Mouse (Mus musculus): ENCODE results near the gene Dgka. TPM values are rescaled to one million over a fixed set of nuclear protein-coding genes. Genes with fewer than 3 reads are reported as not detected.
"Not testable (repeated sequence)": the region's sequence is repeated elsewhere in the genome, so short reads cannot be mapped to it uniquely, and the experiment has no call there.

Dgka gene
- total RNA-seq, 1 experiment from 2014 or later = 14.3 TPM

DNA sequence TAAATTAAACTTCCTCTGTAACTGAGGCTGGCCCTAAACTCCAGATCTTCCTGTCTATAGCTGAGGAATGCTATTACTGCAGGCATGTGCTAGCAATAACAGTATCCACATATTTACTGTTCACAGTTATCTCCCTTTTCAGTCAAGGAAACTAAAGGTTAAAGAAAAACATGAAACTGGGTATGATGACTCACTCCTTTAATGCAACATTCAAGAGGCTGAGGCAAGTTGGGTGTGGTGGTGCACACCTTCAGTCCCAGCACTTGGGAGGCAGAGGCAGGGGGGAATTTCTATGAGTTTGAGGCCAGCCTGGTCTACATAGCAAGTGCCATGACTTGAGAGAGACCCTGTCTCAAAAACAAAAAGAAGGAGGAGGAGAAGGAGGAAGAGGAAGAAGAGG lies 12.7 kb downstream of the Dgka start:
- DNase-seq = no peak

DNA sequence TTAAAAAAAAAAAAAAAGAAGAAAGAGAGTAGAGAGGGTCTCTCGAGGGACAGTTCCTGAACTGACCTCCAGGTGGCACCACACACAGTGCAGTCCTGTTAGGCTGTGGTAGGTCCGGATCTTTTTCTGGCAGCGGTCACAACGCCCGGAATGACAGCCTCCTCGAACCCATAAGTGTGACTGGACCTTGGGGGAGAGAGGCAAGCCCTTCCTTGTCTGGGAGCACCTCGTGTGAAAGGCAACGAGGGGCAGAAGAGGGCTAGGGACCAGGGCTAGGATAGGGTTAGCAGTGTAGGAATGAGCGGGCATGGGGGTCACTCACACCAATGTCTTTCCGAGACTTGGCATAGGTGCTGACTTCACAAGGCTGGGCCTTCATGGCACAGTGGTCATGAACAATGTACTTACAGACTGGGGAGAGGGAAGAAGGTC lies 13.6 kb downstream of the Dgka start:
- DNase-seq = peak; percentile 84

GRCm38 (mm10) chr10:128728059-128728458 lies 16.6 kb downstream of the Dgka start:
- no peak for DNase-seq

DNA sequence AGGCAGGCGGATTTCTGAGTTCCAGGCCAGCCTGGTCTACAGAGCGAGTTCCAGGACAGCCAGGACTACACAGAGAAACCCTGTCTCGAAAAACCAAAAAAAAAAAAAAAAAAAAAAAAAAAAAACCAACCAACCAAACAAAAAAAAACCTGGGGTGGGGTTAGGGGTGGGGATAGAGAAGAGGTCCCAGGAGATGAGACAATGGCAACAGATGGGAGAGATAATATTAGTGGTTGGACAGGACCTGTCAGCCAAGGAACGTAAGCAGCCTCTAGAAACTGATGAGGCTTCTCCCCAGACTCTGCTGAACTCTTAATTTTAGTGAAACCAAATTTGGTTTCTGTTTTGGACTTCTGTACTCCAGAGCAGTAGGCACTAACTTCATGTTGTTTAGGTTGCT lies 19.2 kb downstream of the Dgka start:
- not testable (repeated sequence) for DNase-seq

GRCm38 (mm10) chr10:128715559-128716537 lies 28.8 kb downstream of the Dgka start:
- DNase-seq = peak; percentile 22

GRCm38 (mm10) chr10:128711318-128711717 lies 33.3 kb downstream of the Dgka start:
- not testable (repeated sequence) for DNase-seq

DNA sequence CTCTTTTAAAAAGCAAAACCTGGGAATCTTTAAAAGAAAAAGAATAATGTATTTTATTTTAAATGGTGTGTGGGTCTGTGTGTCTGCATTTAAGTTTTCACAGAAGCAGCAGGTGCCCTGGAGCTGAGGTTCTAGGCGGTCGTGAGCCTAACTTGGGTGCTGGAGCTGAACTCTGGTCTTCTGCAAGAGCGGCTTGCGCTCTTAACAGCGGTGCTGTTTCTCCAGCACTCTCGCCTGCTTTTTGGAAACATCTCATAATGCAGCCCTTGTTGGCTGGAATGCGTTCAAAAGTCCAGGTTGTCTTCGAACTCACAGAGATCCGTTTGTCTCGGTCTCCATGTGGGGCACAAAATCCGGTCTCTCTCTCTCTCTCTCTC lies 39.4 kb downstream of the Dgka start:
- peak; percentile 25 for DNase-seq

DNA sequence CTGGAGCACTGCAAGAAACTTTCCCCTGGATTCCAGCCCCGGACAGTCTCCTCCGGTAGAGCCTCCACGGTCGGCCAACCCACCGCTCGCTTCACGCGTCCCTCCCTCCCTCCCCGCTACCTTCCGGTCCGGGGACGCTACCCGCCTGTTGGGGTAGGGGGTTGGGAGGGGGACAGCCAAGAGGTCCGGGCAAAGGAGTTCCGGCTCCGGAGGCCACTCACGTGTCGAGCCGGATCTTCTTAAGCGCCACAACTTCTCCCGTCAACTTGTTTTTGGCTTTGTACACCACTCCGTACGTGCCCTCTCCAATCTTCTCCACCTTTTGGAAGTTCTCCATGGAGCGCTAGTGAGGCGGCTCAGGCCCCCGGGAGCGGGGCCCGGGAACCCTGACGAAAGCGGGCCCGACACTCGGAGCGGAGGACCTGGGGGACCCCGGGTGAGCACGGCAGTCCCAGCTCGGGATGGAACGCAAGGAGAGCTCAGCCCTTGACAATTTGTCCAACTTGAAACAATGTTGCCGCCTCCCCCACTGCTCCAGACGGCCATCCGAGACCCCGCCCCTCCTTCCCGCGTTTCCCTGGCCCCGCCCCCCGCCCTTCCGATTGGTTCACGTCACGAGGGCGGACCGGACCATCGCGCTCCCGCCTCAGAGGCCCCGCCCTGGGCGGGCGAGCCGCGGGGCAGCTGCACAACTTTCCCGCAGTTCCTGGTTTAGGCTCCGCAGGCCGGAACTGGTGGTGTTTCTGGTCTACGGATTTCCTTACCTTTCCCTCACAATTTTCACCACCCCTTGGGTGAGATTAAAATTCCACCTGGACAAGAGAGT lies 40.0 kb downstream of the Dgka start, which contains the start of gene Cdk2:
Cdk2 (minus strand) TSS at position 541 of the 826 bp plus-strand sequence.
- DNase-seq = peak; percentile 97

- no peak for DNase-seq
These were observed 40.8 kb downstream of the Dgka start, which contains the start of gene Pmel for GRCm38 (mm10) chr10:128703895-128704294. Gene Pmel (plus strand): TSS chr10:128704195.

- DNase-seq = peak; percentile 45
These were observed 42.2 kb downstream of the Dgka start for GRCm38 (mm10) chr10:128702328-128703007.

DNA sequence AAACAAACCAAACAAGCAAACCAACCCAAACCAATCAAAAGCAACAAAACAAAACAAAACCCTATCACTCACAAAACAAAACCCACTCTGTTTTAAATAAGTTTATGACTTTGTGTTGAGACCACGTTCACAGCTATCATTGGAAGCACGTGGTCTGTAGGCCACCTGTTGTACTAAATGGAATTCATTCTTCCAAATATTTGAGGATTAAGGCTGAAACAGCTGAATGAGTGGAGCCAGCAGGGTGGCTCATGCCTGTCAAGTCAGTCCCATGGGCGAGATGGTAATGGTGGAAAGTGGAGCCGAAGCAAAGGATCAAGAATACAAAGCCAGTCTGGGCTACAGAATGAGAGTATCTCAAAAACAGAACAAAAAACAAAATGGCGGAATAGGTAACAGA lies 43.9 kb downstream of the Dgka start:
- DNase-seq = no peak

- no peak for DNase-seq
These were observed 45.0 kb downstream of the Dgka start for GRCm38 (mm10) chr10:128699611-128700010.

DNA sequence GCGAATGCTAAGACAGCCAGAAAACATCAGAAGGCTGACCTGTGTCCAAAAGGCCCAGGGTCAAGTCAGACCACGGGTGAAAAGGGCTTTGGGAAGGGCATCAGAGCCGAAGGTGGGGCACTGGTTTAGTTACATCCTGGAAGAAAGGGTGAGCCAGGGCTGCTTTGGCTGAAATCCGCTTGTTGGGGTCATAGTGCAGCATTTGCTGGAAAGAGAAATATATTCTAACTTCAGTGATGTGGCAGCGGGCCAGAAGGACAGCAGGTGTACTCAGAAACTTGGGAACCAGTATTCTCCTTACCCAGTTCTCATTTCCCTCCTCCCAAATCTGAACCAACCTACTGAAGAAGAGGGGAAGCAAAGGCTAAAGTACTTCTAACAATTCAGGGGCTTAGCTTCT lies 45.6 kb downstream of the Dgka start:
- DNase-seq = no peak

DNA sequence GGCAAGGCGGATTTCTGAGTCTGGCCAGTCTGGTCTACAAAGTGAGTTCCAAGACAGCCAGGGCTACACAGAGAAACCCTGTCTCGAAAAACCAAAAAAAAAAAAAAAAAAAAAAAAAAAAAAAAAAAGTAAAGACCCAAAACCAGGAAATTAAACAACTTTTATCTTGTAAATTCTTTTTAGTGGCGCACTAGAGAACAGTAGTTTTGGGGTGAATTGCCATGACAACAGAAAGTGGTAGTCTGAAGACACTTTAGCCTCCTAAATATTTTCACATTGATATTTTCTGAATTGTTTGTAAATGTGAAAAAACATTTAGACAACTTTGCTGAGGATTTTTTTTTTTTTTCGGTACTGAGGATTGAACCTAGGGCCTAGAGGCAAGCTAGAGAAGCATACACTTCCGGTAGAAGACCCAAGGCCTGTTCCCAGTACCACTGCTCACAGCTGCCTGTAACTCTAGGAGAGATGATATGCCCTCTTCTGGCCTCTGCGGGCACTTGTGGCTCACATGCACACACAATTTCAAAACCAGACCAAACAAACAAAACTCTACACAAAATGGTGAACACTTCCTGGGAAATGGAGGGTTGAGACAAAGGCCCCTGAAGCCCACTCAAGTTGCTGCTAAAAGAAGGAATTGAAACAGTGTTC lies 47.5 kb downstream of the Dgka start:
- no peak for DNase-seq

DNA sequence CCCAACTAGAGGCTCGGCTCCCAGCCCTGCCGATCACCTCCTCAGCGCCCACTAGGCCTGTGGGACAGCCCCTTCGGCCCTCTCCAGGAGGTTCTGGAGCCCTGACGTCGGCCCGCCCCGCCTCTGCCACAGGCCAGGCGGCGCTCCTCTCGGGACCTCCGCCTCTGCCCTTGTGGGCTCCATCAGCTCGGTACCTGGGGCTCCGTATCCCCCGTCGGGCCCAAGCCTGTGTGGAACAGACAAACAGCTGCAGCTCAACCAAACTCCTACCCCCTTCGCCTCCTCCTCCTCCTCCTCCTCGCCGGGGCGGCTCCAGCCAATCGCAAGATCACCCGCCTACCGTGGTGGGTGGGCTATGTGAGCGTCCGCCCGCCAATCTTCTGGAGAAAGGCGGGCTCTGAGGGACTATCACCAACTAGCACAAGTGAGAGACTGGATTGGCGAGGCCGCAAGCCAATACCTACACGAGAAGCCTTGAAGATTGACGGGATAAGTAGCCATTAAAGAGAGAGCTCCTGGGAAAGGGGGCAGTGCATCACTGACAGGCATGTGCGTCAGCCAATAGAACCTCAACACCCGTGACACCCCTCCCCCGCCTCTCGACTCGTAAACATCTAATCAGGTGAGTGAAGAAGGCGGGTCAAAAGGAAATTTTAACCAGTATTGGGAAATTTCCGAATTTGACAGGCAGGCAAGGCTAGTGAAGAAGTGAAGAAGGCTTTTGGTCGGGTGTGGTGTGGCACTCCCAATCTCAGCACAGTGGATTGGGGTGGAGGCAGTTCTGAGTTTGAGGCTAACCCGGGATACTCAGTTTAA lies 48.5 kb downstream of the Dgka start, which contains the start of gene Rab5b:
Rab5b (minus strand) TSS at position 273 of the 816 bp plus-strand sequence.
- peak; percentile 98 for DNase-seq

DNA sequence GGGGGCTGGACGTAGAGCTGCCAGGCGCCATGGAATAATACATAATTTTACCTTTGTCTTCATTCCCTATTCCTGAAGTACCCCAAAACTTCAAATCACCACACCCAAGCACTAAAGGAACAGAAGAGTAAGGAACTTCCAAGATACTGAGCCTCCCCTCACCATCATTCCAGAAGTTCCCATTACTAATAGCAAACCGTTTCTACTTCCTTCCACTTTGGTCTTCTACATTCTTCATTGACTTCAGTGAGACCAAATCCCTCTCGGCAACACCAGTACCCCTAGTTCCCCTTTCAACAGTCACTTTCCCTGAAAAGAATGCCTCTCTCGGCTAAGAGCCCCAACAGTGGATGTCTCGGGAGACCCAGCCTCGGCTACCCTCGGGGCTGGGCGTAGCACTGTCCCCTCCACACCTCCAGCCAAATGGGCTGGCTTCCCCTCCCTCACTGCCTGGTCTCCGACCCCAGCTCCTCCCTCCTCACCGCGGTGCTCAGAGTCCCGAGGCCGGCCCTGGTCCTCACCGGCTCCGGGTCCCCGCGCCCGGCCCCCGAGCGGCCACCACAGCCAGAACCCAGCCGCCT lies 49.2 kb downstream of the Dgka start:
- no peak for DNase-seq

GRCm38 (mm10) chr10:128674469-128675008 lies 70.1 kb downstream of the Dgka start:
- DNase-seq = peak; percentile 38

DNA sequence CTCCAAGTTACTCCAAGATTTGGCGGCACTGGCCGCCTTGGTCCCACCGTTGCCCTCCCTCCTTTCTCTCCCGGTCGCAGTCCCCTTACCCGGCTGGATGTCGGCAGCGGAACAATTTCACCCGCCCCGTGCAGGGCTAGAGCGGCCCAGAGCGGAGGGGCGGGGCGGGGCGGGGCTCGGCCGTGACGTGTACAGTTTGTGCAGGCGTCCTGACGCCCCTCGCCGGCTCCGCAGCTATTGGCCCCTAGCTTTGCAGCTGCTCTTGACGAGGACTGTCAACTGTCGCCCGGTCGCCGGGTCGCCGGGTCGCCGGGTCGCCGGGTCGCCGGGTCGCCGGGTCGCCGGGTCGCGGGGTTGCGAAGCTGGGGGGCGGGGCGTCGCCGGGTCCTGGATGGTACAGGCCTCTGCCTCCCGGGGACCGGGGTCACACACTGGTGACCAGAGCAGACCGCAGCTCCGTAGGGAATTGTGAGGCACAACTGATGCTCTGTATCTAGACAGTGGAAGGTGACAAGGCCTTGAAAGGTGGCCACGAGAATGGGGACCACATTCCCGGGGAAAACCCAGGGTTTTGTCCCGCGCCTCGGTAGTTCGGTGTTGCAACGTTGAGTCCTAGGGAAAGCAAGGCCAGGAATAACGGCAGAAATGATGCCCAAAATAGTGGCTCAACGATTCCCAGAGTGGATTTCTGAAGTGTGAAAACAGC lies 70.7 kb downstream of the Dgka start, which contains the start of gene Suox:
Suox (minus strand) TSS at position 311 of the 706 bp plus-strand sequence.
- DNase-seq = peak; percentile 86

GRCm38 (mm10) chr10:128671148-128671547 lies 73.5 kb downstream of the Dgka start:
- no peak for DNase-seq
